Mouse (Mus musculus) cortical plate, adult 2 months (tissue): ENCODE data around the gene Tbcd. TPM values are rescaled to one million over a fixed set of nuclear protein-coding genes. Genes with fewer than 3 reads are reported as not detected.

Experiments
- H3K27ac ChIP-seq: fragments of 200-500 bp; 2 replicates; pipeline ENCODE4 v1.5.1; 2012; ENCODE audit warnings: low read length, control low read depth, inconsistent platforms; ENCODE audit not compliant: insufficient read depth
- H3K4me1 ChIP-seq: fragments of 200-500 bp; 2 replicates; pipeline ENCODE4 v1.6.1; 2011; ENCODE audit warnings: low read length; ENCODE audit not compliant: control insufficient read depth, insufficient read depth
- H3K4me3 ChIP-seq: fragments of 200-500 bp; 2 replicates; pipeline ENCODE4 v1.5.1; 2011; ENCODE audit warnings: mild to moderate bottlenecking, low read length, control low read depth; ENCODE audit not compliant: insufficient read depth
- CTCF ChIP-seq: fragments of 200-500 bp; IDR thresholded peaks from 2 replicates; pipeline ENCODE4 v1.5.1; 2011; ENCODE audit warnings: mild to moderate bottlenecking, control low read depth, low read length; ENCODE audit not compliant: insufficient read depth; ENCODE audit errors: extremely low read depth
- POLR2A ChIP-seq: fragments of 200-500 bp; IDR thresholded peaks from 2 replicates; pipeline ENCODE4 v1.6.1; 2011; ENCODE audit warnings: mild to moderate bottlenecking, low read length, control low read depth; ENCODE audit not compliant: insufficient read depth; ENCODE audit errors: extremely low read depth
- polyA plus RNA-seq: library from polyadenylated mRNA; depleted of rRNA; stranded (reverse); fragments of >200 nt; gene quantifications from 2 replicates; pipeline ENCODE4 v1.2.3, GENCODE M21; 2012

Gene Tbcd
- polyA plus RNA-seq, 1 experiment = 53.8 TPM

DNA sequence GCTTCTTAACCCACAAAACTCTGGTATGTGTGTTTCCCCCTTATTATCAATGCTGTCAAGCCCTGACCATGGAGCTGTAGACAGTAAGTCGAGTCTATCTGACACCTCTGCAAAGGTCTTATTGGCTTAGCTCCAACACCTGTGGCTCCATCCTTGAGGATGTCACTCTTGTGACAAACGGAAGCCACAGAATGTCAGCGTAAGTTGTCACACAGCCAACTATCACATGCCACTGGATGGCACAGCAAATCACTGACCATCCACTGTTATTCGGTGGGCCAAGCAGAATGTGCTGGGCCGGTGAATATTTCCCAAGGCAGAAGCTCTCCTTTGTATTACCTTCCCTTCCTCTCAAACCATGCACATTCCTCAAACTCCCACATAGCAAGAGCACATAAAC, 196.4 kb downstream of the Tbcd start:
- no peak for TF ChIP-seq CTCF
- Histone ChIP-seq H3K4me1 (peaks cover under 1% of the 10 kb centered on the region; the same call in 1 of the 2 replicates), H3K27ac (no peak overlapping the region), H3K4me3 (no peak overlapping the region)

DNA sequence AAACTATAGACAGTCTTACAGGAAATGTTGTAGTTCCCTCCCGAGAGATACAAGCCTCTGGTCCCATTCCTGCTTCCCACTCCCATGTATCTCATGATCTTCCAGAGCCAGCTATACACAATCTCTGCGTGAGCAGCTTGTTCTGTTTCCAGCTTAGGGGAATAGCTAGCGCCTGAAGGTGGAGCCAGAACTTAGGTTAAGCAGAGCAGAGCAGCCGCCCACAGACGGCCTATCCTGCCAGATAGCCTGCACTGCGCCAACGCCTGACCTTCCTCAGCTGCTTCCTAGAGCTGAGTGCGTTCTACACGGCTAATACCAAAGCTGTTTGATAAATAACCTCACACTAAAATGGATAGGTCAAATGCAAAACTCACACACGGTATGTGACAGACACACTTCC, 198.2 kb downstream of the Tbcd start:
- peaks cover 2% of the 10 kb centered on the region; the same call in 1 of the 2 replicates for H3K4me1 ChIP-seq
- H3K4me3 ChIP-seq = no peak overlapping the region
- no peak overlapping the region for H3K27ac ChIP-seq
- no peak for TF ChIP-seq POLR2A
- TF ChIP-seq CTCF = peak; percentile 39

DNA sequence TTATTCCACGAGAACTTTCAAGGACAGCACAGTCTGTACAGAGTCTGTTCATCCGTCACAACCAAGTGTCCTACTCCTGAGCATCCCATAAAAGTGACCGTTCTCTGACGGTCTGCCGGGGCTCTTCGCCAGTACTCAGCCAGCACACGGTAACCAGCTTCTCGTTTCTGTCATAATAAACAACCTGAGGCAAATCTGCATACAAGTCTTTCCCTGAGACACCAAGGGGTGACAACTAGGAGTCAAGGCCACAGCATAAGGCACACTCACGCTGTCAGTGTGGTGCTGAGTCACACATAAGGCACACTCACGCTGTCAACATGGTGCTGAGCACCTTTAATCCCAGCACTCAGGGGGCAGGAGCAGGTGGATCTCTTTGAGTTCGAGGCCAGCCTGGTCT, 198.9 kb downstream of the Tbcd start:
- Histone ChIP-seq H3K27ac (no peak overlapping the region), H3K4me1 (peaks cover 7% of the 10 kb centered on the region), H3K4me3 (no peak overlapping the region)
- no peak for TF ChIP-seq CTCF
- no peak for TF ChIP-seq POLR2A

DNA sequence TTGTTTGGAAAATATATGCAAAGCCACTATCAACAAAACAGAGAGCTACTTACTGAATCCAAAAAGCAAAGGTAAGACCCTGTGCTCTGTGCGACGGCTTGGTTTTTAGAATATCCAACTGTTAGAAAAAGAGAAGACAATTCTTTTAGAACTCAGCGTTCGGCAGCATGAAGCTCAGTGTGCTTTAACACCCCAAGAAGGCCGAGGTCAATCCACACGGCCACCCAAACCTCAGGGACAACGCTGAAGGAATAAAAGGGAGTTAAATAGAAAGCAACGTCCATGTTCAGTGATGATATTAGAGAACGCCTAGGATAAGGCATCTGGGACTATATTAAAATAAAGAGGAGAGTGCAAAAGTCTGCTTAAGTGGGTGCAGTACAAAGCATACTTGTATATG, 199.8 kb downstream of the Tbcd start:
- no peak overlapping the region for H3K27ac ChIP-seq
- H3K4me1 ChIP-seq = peaks cover 7% of the 10 kb centered on the region
- TF ChIP-seq POLR2A = no peak
- no peak for TF ChIP-seq CTCF
- H3K4me3 ChIP-seq = no peak overlapping the region

DNA sequence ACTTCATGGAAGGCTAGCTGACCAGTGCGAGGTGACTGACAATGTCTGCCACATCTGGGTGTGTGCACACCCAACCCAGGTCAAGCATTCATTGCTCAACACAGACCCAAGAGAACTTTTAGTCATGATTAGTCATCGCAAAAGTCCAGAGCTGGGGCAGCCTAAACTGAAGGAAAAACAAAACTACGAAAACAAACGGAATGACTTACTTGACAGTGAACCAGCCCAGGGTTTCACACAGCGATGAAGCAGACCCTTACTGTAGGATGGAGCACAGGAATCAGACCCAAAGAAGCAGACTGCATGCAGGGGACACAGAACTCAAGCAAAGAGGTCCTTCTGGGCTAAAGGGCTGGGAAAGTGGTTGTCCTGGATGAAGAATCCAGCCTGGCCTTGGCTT, 200.2 kb downstream of the Tbcd start:
- Histone ChIP-seq H3K4me3 (no peak overlapping the region), H3K4me1 (peaks cover 7% of the 10 kb centered on the region), H3K27ac (no peak overlapping the region)
- no peak for TF ChIP-seq POLR2A
- no peak for TF ChIP-seq CTCF

DNA sequence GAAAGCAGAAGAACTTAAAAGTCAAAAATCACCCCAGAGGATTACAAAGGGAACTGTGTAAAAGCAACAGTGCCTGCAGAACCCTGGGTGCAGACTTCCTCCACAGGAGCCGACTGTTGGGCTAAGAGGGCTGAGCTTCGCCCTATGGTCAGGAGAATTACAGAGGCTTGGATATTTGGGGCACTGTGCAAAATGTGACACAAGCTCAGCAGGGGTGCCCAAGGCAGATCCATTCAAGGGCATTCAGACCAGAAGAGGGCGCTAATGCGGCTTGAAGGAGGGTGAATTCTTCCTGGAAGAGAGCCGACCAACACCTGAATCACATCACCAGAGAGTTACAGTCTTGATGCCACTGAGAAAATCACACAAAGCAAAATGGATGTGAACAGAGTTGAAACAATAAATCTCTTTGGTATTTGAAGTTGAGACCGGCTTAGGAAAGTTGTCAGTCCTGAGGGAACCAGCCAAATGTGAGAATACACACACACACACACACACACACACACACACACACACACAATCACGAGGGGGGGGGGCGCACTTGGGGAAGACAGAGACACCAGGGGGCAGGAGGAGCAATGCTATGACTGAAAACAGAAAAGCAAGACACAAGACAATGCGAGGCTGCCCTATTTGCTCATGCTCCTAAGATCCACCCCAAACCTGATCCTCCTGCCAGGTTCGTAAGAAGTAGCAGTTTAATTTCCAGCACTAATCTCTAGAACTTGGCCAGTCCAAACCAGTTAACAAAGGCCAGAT, 201.0 kb downstream of the Tbcd start:
- H3K4me3 ChIP-seq = no peak overlapping the region
- peak; percentile 57 for TF ChIP-seq CTCF
- no peak for TF ChIP-seq POLR2A
- no peak overlapping the region for H3K27ac ChIP-seq
- peaks cover 7% of the 10 kb centered on the region for H3K4me1 ChIP-seq

DNA sequence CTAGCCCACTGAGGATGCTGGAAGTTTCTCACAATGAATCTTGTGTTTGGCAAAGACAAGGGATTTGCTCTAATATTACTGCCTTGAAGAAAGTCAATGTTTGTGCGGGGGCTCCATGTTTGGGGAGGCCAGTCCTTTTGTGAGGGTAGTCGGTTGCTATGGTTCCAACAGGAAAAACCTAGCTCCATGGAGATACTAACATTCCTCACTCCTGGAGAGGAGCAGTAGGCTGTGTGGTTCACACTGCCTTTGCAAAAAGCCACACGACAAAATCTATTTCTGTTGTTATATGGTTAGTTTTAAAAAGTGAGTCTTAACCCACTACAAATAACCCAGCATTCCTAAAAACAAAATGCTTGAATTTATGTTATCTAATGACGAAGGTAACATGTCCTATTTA, 201.9 kb downstream of the Tbcd start:
- Histone ChIP-seq H3K4me3 (no peak overlapping the region), H3K4me1 (peaks cover 7% of the 10 kb centered on the region), H3K27ac (peak overlapping the region; percentile 21; the same call in 1 of the 2 replicates)
- TF ChIP-seq CTCF (no peak), POLR2A (no peak)

DNA sequence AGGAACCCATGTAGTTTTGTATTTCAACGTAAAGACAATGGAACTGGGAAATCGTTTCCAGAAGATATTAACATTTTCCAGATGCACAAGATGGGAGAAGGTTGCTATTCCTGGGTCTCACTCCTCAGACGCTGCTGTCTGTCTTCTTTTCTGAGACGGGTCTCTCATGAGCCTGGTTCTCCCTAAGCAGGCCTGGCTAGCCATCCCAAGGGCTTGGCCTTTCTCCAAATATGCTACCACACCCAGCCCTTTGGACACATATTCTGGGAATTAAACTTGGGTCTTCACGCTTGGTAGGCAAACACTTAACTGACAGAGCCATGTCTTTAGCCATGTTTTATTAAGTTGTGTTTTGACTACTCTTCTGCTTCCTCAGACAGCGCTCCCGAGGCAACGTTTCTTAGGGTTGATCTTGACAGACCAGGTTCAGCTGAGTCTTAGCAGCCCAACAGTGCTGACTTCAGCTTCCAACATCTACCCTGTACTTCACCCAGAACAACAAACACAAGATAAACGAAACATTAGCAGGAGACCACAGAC, 202.7 kb downstream of the Tbcd start:
- Histone ChIP-seq H3K4me1 (peaks cover 7% of the 10 kb centered on the region), H3K4me3 (no peak overlapping the region)

DNA sequence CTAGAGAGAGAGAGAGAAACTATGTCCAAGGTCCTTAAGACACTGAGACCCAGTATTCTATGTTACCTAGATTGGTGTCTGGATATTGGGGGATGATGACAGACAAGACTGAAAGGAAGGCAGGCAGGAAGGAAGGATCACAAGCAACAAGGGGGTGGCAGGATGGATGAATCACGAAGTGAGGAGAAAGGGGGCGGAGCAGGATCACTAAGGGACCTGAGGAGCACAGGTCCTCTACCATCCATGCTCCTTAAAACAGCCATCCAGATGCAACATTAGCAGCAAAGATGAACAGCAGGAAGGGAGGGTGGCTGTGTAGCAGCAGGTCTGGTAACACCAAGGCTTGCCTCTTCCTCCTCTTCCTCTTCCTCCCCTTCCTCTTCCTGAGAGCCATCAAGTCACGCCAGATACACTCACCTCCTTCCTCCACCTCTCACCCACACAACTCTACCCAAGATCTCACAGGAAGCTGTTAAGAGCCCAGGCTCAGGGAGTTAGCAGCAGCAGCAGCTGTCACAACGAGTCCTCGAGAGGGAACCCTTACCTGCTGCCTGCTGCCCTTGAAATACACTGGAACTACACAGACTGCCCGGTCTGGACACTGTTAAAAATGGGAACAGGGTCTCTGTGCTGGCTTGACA, 203.5 kb downstream of the Tbcd start:
- peaks cover 7% of the 10 kb centered on the region for H3K4me1 ChIP-seq
- TF ChIP-seq CTCF = no peak
- no peak overlapping the region for H3K27ac ChIP-seq
- no peak overlapping the region for H3K4me3 ChIP-seq

More for the DNA sequence above, 202.7 kb downstream of the Tbcd start:
- no peak for TF ChIP-seq POLR2A
- TF ChIP-seq CTCF = no peak
- peak overlapping the region; percentile 31 for H3K27ac ChIP-seq
